Mouse (Mus musculus) hindbrain, embryonic 11.5 days (tissue): ENCODE measurements around the gene Ubl4a. TPM values are rescaled to one million over a fixed set of nuclear protein-coding genes. Genes with fewer than 3 reads are reported as not detected.

Experiments
- polyA plus RNA-seq: library from polyadenylated mRNA; unstranded; fragments of >200 nt; fragmentation: Nextera tagmentation; extraction: Ambion mirVana; gene quantifications from 2 replicates; pipeline ENCODE4 v1.2.1, GENCODE M21; 2014

Ubl4a gene
- polyA plus RNA-seq, 1 experiment from 2014 or later: 69.9 TPM

Other genes with a start within 250 kb of the Ubl4a start
- not detected in 2 replicates for gene Opn1mw, start 245.8 kb downstream of the Ubl4a start, polyA plus RNA-seq
- 14.4 and 15.8 TPM in 2 replicates for gene Mecp2, start 237.9 kb downstream of the Ubl4a start, polyA plus RNA-seq
- gene Tex28, start 205.4 kb downstream of the Ubl4a start, polyA plus RNA-seq: not detected in 2 replicates
- 0.20 TPM in 1 of 2 replicates, not detected in the other for gene Tktl1, start 196.0 kb downstream of the Ubl4a start, polyA plus RNA-seq
- 181 and 196 TPM in 2 replicates for gene Flna, start 123.4 kb downstream of the Ubl4a start, polyA plus RNA-seq
- 22.6 and 27.4 TPM in 2 replicates for gene Emd, start 118.5 kb downstream of the Ubl4a start, polyA plus RNA-seq
- gene Rpl10, start 102.4 kb downstream of the Ubl4a start, polyA plus RNA-seq: 724 and 770 TPM in 2 replicates
- gene Taz, start 91.3 kb downstream of the Ubl4a start, polyA plus RNA-seq: 57.0 and 58.3 TPM in 2 replicates
- gene Dnase1l1, start 90.9 kb downstream of the Ubl4a start, polyA plus RNA-seq: 4.5 TPM in 2 replicates
- 91.7 and 121 TPM in 2 replicates for gene Atp6ap1, start 76.1 kb downstream of the Ubl4a start, polyA plus RNA-seq
- 490 and 535 TPM in 2 replicates for gene Gdi1, start 68.2 kb downstream of the Ubl4a start, polyA plus RNA-seq
- 60.6 and 67.3 TPM in 2 replicates for gene Fam50a, start 60.2 kb downstream of the Ubl4a start, polyA plus RNA-seq
- 19.2 and 22.3 TPM in 2 replicates for gene Plxna3, start 44.2 kb downstream of the Ubl4a start, polyA plus RNA-seq
- gene Lage3, start 19.6 kb downstream of the Ubl4a start, polyA plus RNA-seq: 103 and 105 TPM in 2 replicates
- 7.4 and 7.7 TPM in 2 replicates for gene Slc10a3, start 131 bp upstream of the Ubl4a start, polyA plus RNA-seq
- 26.9 and 29.0 TPM in 2 replicates for gene Fam3a, start 20.1 kb upstream of the Ubl4a start, polyA plus RNA-seq
- 21.7 and 25.4 TPM in 2 replicates for gene Ikbkg, start 20.1 kb upstream of the Ubl4a start, polyA plus RNA-seq
- 54.9 and 56.5 TPM in 2 replicates for gene G6pdx, start 56.0 kb upstream of the Ubl4a start, polyA plus RNA-seq
- gene Gm6880, start 108.2 kb upstream of the Ubl4a start, polyA plus RNA-seq: not detected in 2 replicates
- gene Olfr1326-ps1, start 201.7 kb upstream of the Ubl4a start, polyA plus RNA-seq: not detected in 2 replicates
- not detected in 2 replicates for gene Olfr1325, start 219.5 kb upstream of the Ubl4a start, polyA plus RNA-seq